Mouse (Mus musculus) cerebellum, adult 9-11 months (tissue): ENCODE data around the gene Gm3020.
"Not testable (repeated sequence)": the region's sequence is repeated elsewhere in the genome, so short reads cannot be mapped to it uniquely, and the experiment has no call there.

ENCODE experiments used
- DNase-seq: peaks from one replicate; pipeline ENCODE4 v3.0.0; 2022

Gm3020 gene

GRCm38 (mm10) chr14:3651730-3652129, at the start of gene Gm3020:
Gene Gm3020 (plus strand): TSS chr14:3652030.
- not testable (repeated sequence) for DNase-seq

GRCm38 (mm10) chr14:3634212-3634611, 17.6 kb upstream of the Gm3020 start, which contains the start of gene Gm3012:
Gene Gm3012 (plus strand): TSS chr14:3634512.
- not testable (repeated sequence) for DNase-seq

GRCm38 (mm10) chr14:3688483-3688882, 36.7 kb downstream of the Gm3020 start, which contains the start of gene Gm3043:
Gene Gm3043 (plus strand): TSS chr14:3688783.
- not testable (repeated sequence) for DNase-seq
